ENCODE assay signal across 8 mouse cellular contexts in the genomic region with DNA sequence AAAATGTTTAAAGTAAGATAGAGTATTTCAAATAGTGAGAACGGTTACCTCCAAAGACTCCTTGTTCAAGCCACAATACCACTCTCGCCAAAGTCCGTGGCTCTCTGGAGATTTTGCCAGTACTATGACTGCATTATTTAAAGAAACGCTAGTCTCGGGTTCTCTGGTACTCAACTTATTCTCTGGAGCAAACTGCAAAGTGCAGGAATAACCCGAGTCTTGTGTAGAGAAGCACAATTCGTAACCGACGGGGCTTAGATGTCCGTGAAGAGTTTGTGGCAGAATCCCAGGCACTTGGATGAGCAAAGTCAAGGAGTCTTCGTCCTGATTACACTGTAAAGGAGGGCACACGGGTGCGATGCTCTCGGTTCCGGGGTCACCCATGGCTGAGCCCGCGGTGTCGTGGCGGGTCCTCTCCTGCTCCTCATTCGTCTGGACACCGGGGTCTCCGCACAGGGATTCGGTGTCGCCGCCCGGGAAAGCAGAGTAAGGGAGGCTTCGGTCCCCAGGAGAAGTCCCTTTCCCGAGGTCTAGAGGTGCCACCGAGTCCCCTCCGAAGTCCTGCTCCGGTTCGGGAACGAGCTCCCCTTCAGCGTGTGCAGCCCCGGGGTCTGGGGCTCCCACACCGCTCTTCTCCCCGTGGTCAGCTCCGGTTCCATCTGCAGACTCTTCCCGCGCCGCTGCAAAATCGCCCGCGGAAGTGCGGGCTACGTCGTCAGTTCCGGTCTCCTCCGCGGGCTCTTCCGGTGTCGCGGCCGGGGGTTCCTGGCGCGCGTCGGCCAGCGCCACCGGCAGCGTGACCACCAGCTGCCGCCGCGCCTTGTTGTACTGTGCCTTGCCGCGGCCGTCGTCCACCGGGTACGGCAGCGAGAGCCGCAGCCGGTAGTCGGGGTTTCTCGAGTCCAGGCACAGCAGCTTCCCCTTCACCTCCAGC. TPM values are rescaled to one million over a fixed set of nuclear protein-coding genes. Genes with fewer than 3 reads are reported as not detected.
DNase-seq lines count a peak whose midpoint lies in the region; ATAC-seq and TF ChIP-seq lines count a peak whose summit lies in the region.

A gene (minus strand): TSS at position 661 of the 934 bp plus-strand sequence.

- peak within 1 kb of the TSS; percentile 85 for H3K9ac ChIP-seq in embryonic facial prominence, embryonic 12.5 days
- H3K9ac ChIP-seq in midbrain, postnatal 0 days (replicated peaks; ENCODE audit: low read length, poor library complexity, severe bottlenecking): peak within 1 kb of the TSS; percentile 86

- peak within 1 kb of the TSS; percentile 96 for H3K4me2 ChIP-seq in embryonic facial prominence, embryonic 12.5 days (replicated peaks)
- peak within 1 kb of the TSS; percentile 91 for H3K4me2 ChIP-seq in midbrain, postnatal 0 days (ENCODE audit: low read depth, low read length, poor library complexity, severe bottlenecking)

- H3K27ac ChIP-seq in embryonic facial prominence, embryonic 12.5 days: peak within 1 kb of the TSS; percentile 88
- peak within 1 kb of the TSS; percentile 94 for H3K27ac ChIP-seq in midbrain, postnatal 0 days (ENCODE audit: low read depth, low read length)

- no peaks in the 10 kb centered on the region for H3K9me3 ChIP-seq in embryonic facial prominence, embryonic 12.5 days
- H3K9me3 ChIP-seq in midbrain, postnatal 0 days (ENCODE audit: low read length): no peaks in the 10 kb centered on the region

- TF ChIP-seq CTCF in midbrain, postnatal 0 days (IDR thresholded peaks at IDR 0.05): no peak

- peak within 1 kb of the TSS; percentile 89 for H3K4me3 ChIP-seq in embryonic facial prominence, embryonic 12.5 days
- peak within 1 kb of the TSS; percentile 94 for H3K4me3 ChIP-seq in midbrain, postnatal 0 days (ENCODE audit: low read depth, low read length)

- peaks cover 19% of the 10 kb centered on the region for H3K36me3 ChIP-seq in embryonic facial prominence, embryonic 12.5 days
- H3K36me3 ChIP-seq in midbrain, postnatal 0 days (ENCODE audit: insufficient read depth, low read length): no peaks in the 10 kb centered on the region; the same call in 1 of the 2 replicates

- WGBS in embryonic facial prominence, embryonic 12.5 days: under 1% methylated on average over 72 of the region's 75 CpGs
- WGBS in midbrain, postnatal 0 days: under 1% methylated on average over 75 of the region's 75 CpGs

- peak; percentile 76 for ATAC-seq in embryonic facial prominence, embryonic 12.5 days (ENCODE audit: insufficient number of reproducible peaks, insufficient read depth, low FRiP score, low TSS enrichment)
- ATAC-seq in midbrain, postnatal 0 days (ENCODE audit: low FRiP score): peak; percentile 78

- no peaks in the 10 kb centered on the region for H3K27me3 ChIP-seq in embryonic facial prominence, embryonic 12.5 days
- H3K27me3 ChIP-seq in midbrain, postnatal 0 days (ENCODE audit: insufficient read depth, low read length): no peaks in the 10 kb centered on the region

- peaks cover 21% of the 10 kb centered on the region for H3K4me1 ChIP-seq in embryonic facial prominence, embryonic 12.5 days
- H3K4me1 ChIP-seq in midbrain, postnatal 0 days (ENCODE audit: insufficient read depth, low read length): peaks cover 3% of the 10 kb centered on the region; the same call in 1 of the 2 replicates

- DNase-seq in 416B (ENCODE audit: low read depth) (peak; percentile 82), liver (peak; percentile 82)
- DNase-seq in adrenal gland, postnatal 25 days: peak; percentile 76
- peak; percentile 77 to 78 for DNase-seq in heart, adult 18-20 months
- peak; percentile 78 for DNase-seq in kidney, adult 18-20 months
- DNase-seq in midbrain, postnatal 0 days (ENCODE audit: low spot score): peak; percentile 88
- peak; percentile 47 to 57 for DNase-seq in spleen, postnatal 14 days (ENCODE audit: low spot score in 2 of 2)

RNA-seq across cellular contexts. Expression of the gene that starts here (rescaled TPM):
- total RNA-seq in adrenal gland, postnatal 25 days (2021): 6.6 and 6.8 TPM in 2 replicates
- 31.3 and 37.5 TPM in 2 replicates for polyA plus RNA-seq in embryonic facial prominence, embryonic 12.5 days (2016; fragmentation: Nextera tagmentation; extraction: Ambion mirVana)
- total RNA-seq in heart, adult 18-20 months (2021): 1 to 10 TPM; 2.8 to 3.1 TPM
- total RNA-seq in midbrain, postnatal 0 days (2014; rRNA removed): 0.38 and 4.0 TPM in 2 replicates
- polyA plus RNA-seq in midbrain, postnatal 0 days (2015; fragmentation: Nextera tagmentation; extraction: Ambion mirVana): 5.3 and 5.4 TPM in 2 replicates

Comparison
In these comparisons a context has a peak if more than half of its experiments do, and no peak if none do; other contexts are left out.
1. Peak in every context shown above with its lines: DNase-seq, ATAC-seq, H3K4me3 ChIP-seq and H3K27ac ChIP-seq.